Mouse (Mus musculus) layer of hippocampus, postnatal 25 days (tissue): ENCODE measurements around the gene Cnnm2. TPM values are rescaled to one million over a fixed set of nuclear protein-coding genes. Genes with fewer than 3 reads are reported as not detected.

Source experiments
- DNase-seq, 2 experiments: peaks; one replicate each; pipeline ENCODE4 v3.0.0; 2022; ENCODE audit warnings: mixed read lengths in 2 of 2, low spot score in 1 of 2; ENCODE audit errors: extremely low spot score in 1 of 2
- total RNA-seq, 2 experiments: library from RNA; stranded (reverse); gene quantifications; 2 replicates each; pipeline ENCODE4 v1.2.3; 2021

Cnnm2 gene
- total RNA-seq, 2 experiments from 2014 or later: 36.5 TPM

DNA sequence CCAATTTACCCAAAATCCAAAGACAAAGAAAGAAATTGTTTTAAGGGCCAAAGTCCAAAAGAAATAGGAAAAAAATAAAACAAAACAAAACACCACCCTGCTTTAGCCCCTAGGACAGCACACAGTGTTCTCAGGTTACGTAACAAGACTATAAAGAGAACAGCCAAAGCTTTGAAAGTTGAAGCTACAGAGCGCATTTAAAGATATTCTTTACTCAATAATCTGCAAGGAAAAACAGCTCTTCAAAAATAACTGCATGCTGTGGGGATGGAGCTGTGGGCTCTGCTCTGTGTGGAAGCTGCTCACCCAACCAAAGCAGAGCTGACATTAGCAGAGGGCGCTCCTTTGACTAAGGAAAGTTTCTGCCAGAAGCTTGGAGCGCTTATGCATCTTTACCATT is 147.6 kb downstream of the Cnnm2 start:
- no peak for DNase-seq

DNA sequence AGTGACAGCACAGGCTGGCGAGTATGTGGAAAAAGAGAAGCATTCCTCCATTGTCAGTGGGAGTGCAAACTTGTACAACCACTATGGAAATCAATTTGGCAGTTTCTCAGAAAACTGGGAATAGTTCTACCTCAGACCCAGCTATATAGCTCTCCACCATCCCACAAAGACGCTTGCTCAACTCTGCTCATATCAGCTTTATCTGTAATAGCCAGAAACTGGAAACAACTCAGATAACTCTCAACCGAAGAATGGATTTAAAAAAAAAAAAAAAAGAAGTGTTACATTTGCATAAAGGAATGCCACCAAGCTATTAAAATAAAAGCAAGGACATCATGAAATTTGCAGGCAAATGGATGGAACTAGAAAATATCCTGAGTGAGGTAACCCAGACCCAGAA is 150.1 kb downstream of the Cnnm2 start:
- DNase-seq: no peak

DNA sequence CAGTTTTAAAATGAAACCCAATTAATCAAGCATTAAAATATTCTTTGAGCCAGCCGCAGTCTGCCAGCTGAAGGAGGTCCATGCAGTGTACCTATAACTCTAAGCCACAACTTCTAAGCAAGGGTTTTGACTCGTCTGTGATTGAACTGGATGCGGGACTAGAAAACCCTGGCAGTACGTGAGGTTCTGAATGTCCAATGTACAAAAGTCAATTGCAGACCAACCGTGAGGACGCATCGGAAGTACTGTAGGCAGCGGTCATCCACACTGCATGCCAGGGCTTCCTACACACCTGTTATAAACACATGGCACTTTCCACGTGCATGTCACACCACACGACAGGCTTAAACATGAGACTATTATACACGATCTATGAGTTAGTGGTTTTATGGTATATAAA is 152.2 kb downstream of the Cnnm2 start:
- DNase-seq: no peak

DNA sequence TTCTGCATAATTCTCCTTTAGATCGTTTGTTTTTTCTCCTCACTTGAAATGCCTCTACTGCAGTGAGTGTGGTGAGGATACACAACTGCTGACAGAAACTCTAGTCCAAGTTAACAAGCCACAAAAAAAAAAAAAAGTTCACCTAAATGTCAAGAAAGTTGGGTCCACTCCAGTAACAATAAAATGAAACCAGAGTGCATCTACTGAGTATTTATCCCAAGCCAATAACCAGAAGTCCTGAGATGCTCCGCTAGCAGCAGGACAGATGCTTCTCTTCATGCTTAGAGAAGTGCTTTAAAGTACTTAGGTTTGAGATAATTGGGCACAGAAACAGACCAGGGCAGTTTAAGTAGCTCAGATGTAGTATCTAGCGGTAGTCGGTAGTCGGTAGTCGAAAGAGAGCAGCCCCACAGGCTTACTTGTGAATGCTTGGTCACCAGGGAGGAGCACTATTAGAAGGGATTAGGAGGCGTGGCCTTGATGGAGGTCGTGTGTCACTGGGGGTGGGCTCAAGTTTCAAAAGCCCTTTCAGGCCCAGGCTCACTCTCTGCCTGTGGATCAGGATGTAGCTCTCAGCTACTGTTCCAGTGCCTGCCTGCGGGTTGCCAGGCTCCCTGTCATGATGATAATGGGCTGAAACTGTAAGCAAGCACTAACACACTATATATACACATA is 154.1 kb downstream of the Cnnm2 start:
- no peak for DNase-seq

DNA sequence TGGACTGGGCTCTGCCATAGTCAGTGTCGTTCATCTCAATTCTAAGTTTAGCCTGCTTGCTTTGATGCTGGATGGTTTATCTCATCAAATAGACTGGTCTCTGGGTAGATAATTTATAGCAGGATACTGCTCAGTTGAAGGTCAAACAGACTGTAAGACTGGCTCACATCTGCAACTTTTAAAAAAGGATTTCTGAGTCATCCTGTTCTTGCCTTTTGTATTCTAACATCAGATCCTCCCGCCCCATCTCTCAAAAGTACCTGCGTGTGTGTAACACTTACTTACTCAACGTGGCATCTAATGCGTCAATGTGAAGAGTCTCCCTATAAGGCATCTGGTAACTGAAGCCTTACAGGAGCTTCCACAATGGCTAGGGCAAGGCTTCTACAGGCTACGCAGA is 159.2 kb downstream of the Cnnm2 start:
- no peak for DNase-seq

DNA sequence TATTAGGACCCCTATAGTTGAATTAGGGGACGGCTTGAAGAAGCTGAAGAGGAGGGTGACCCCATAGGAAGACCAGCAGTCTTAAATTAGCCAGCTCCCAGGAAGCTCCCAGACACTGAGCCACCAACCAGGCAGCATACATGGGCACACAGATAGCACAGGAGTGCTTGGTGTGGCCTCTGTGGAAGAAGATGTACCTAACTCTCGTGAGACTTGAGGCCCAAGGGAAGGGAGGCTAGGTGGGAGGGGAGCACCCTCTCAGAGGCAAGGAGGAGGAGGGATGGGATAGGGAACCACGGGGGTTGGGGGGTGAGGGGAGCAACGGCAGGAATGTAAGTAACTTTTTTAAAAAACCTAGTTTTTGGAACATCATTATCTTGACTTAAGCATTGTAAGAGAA is 165.0 kb downstream of the Cnnm2 start:
- no peak for DNase-seq

DNA sequence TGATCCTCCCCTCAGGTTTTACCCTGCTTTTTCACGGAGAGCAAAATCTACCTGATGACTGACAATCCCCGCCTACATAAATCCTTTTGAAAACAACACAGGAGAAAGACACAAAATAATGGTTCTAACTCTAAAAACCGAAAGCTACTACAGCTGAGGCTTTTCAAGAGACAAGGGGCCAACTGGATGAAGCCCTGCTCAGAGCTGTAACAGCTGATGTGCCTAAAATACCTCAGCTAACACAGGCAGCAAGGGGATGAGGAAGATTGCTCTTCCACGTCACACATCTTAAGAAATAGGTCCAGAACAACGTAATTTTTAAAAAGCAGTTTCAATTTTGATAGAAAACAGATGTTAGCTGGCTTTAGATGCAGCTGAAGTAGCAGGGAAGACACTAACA is 165.6 kb downstream of the Cnnm2 start:
- no peak for DNase-seq

DNA sequence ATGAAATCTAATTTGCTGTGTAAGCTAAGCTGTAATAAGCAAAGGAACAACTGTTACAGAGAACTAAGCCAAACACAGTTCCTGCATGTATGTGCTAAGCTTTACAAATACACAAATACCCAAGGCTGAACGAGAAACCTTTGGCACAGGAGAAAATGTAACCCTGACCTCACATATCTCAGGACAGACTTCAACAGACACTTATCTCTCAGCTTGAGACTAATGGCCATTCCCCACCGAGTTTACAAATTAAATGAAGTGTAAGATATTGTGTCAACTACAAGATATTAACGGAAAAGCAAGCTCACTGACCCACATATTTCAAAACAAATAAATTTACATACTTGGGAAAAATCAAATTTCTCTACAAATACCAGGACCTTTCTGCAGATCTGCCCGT is 166.7 kb downstream of the Cnnm2 start:
- DNase-seq: no peak

DNA sequence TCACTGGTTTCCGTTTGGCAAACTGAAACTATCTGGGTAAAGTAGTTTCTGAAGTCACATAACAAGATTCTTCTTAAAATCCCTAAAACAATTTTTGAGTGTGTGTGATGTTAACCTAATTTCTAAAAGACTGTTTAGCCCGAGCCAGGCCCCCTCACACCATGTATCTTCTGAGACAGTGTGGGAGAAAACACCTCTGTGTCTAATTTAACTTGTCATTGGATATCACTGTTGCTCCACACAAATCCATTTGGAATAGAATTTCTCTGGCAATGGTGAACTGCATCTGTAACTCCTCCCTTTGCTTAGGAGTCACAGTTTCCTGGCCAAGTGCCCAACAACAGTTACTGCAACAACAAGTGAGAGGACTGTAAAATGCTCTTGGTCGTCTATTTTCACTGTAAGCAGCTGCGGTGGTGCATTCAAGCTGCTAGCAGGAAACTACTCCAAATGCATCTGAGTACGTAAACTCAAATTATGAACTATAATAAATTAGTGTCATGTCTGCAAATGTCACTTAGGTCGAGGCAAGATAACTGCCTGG is 167.7 kb downstream of the Cnnm2 start:
- peak in 1 of 2 experiments; percentile 38 for DNase-seq

Other genes starting within 250 kb of the Cnnm2 start
- gene Arl3, start 188.4 kb upstream of the Cnnm2 start, total RNA-seq: 100 to 1,000 TPM; 123 to 127 TPM
- gene Sfxn2, start 188.2 kb upstream of the Cnnm2 start, total RNA-seq: 1 to 10 TPM; 4.4 to 6.3 TPM
- 10 to 100 TPM; 37.8 to 37.9 TPM for gene Wbp1l, start 162.5 kb upstream of the Cnnm2 start, total RNA-seq
- not detected for gene Cyp17a1, start 88.4 kb upstream of the Cnnm2 start, total RNA-seq
- 10 to 100 TPM; 20.2 to 20.6 TPM for gene Borcs7, start 71.7 kb upstream of the Cnnm2 start, total RNA-seq
- 10 to 100 TPM; 22.0 to 23.8 TPM for gene As3mt, start 54.1 kb upstream of the Cnnm2 start, total RNA-seq